Mouse (Mus musculus): ENCODE data around the gene Pnn.

DNA sequence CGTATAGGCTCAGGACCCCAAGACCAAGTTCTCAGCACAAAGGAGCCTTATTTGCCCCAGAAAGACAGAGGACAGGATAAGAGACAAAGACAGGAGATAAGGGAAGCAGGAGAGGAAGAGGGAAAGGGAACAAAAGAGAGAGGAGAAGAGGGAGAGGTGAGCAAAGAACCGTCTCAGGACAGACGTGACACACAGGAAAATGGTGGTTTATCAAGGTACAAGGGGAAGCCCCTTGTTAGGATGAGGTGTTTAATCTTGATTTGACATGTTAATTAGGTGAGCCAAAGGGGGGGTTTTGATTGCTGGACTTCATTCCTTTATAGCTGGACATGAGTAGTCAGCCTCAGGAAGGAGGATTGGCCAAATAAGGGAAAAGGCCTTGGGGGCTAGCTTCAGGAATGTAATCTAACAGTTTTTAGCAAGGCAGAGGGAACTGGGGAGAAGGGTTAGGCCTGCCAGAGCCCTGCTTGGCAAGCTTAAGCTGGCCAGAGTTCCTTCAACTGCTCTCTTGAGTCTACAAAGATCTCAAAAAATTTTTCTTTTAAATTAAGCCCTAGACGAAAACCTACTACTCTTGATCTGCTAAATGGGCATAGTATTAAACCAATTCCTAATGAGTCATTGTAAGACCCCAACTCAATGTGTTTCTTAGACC, 11.4 kb upstream of the Pnn start:
- no peak for TF ChIP-seq CTCF (conservative IDR thresholded peaks at IDR 0.05; ENCODE audit: insufficient read depth, insufficient read length, low read depth, low read length)
- TF ChIP-seq POLR2A (IDR thresholded peaks at IDR 0.05; ENCODE audit: low read depth, low read length) = no peak

All from kidney, adult 2 months (tissue).